In genomic region chr12:72236564-72237011, GRCm38 (mm10) we compare ENCODE assay signal across 8 mouse cellular contexts. TPM values are rescaled to one million over a fixed set of nuclear protein-coding genes. Genes with fewer than 3 reads are reported as not detected.
DNase-seq lines count a peak whose midpoint lies in the region; ATAC-seq and TF ChIP-seq lines count a peak whose summit lies in the region.

No protein-coding gene starts in this region.

- no peak for TF ChIP-seq CTCF in thymus, adult 2 months (IDR thresholded peaks at IDR 0.05; ENCODE audit: borderline replicate concordance, control insufficient read depth, extremely low read depth, insufficient read depth, low read length, poor library complexity)
- TF ChIP-seq CTCF in liver, embryonic 14.5 days (IDR thresholded peaks at IDR 0.05; ENCODE audit: low read depth): no peak

- no peaks in the 10 kb centered on the region for H3K9me3 ChIP-seq in embryonic facial prominence, embryonic 13.5 days
- H3K9me3 ChIP-seq in liver, embryonic 14.5 days (ENCODE audit: control insufficient read depth, low read length): no peaks in the 10 kb centered on the region

- no peaks in the 10 kb centered on the region for H3K36me3 ChIP-seq in thymus, adult 2 months (ENCODE audit: control insufficient read depth, insufficient read depth, low read length)
- no peaks in the 10 kb centered on the region for H3K36me3 ChIP-seq in embryonic facial prominence, embryonic 13.5 days
- no peaks in the 10 kb centered on the region for H3K36me3 ChIP-seq in liver, embryonic 14.5 days (replicated peaks; ENCODE audit: control insufficient read depth, insufficient read depth, low read depth)

- WGBS in thymus, adult 2 months: 3% methylated on average over 56 of the region's 56 CpGs
- under 1% methylated on average over 56 of the region's 56 CpGs for WGBS in embryonic facial prominence, embryonic 13.5 days
- WGBS in liver, embryonic 14.5 days (ENCODE audit: insufficient replicate concordance): 1% methylated on average over 56 of the region's 56 CpGs

- no peaks in the 10 kb centered on the region; the same call in 1 of the 2 replicates for H3K4me1 ChIP-seq in thymus, adult 2 months (replicated peaks; ENCODE audit: control insufficient read depth, insufficient read depth, low read length)
- peaks cover 4% of the 10 kb centered on the region for H3K4me1 ChIP-seq in embryonic facial prominence, embryonic 13.5 days
- no peaks in the 10 kb centered on the region for H3K4me1 ChIP-seq in liver, embryonic 14.5 days (replicated peaks; ENCODE audit: control insufficient read depth in 2 of 2, insufficient read depth in 2 of 2, low read length in 1 of 2)

- H3K27ac ChIP-seq in thymus, adult 2 months (ENCODE audit: control insufficient read depth, insufficient read depth, low read length): no peak overlapping the region
- no peak overlapping the region for H3K27ac ChIP-seq in embryonic facial prominence, embryonic 13.5 days
- no peak overlapping the region for H3K27ac ChIP-seq in liver, embryonic 14.5 days

- no peaks in the 10 kb centered on the region for H3K27me3 ChIP-seq in thymus, adult 2 months (ENCODE audit: control insufficient read depth, insufficient read depth, low read length)
- peaks cover 28% of the 10 kb centered on the region for H3K27me3 ChIP-seq in embryonic facial prominence, embryonic 13.5 days
- H3K27me3 ChIP-seq in liver, embryonic 14.5 days (ENCODE audit: control insufficient read depth, insufficient read depth, low read length): peaks cover 14% of the 10 kb centered on the region

- peak; percentile 49 for DNase-seq in thymus, postnatal 4 days
- no peak for DNase-seq in thymus, adult 2 months
- peak; percentile 20 to 49 for DNase-seq in heart, adult 9 months (ENCODE audit: low spot score in 2 of 2)
- peak; percentile 1 to 21 for DNase-seq in kidney, postnatal 36 days
- DNase-seq in liver, embryonic 14.5 days (ENCODE audit: low read depth in 3 of 3, low spot score in 3 of 3): no peak
- DNase-seq in ovary, postnatal 10 days (ENCODE audit: low spot score): peak; percentile 13
- DNase-seq in spleen, postnatal 10 days (ENCODE audit: low spot score in 2 of 2): no peak

- ATAC-seq in embryonic facial prominence, embryonic 13.5 days (ENCODE audit: insufficient number of reproducible peaks, insufficient read depth, low FRiP score, low TSS enrichment, low read depth): peak; percentile 76; the same call in 1 of the 2 replicates
- no peak for ATAC-seq in liver, embryonic 14.5 days (ENCODE audit: insufficient read depth)

- no peak for TF ChIP-seq POLR2A in thymus, adult 2 months (IDR thresholded peaks at IDR 0.05; ENCODE audit: control insufficient read depth, extremely low read depth, insufficient read depth, low read length, poor library complexity)

- no peak for TF ChIP-seq EP300 in liver, embryonic 14.5 days (IDR thresholded peaks at IDR 0.05; ENCODE audit: low read depth)

- peak overlapping the region; percentile 64 for H3K9ac ChIP-seq in embryonic facial prominence, embryonic 13.5 days
- no peak overlapping the region for H3K9ac ChIP-seq in liver, embryonic 14.5 days (replicated peaks)

- H3K4me2 ChIP-seq in embryonic facial prominence, embryonic 13.5 days: peak overlapping the region; percentile 84
- peak overlapping the region; percentile 54 for H3K4me2 ChIP-seq in liver, embryonic 14.5 days (ENCODE audit: low read depth)

- no peak overlapping the region; the same call in 1 of the 2 replicates for H3K4me3 ChIP-seq in thymus, adult 2 months (ENCODE audit: control insufficient read depth, insufficient read depth, low read length)
- peak overlapping the region; percentile 51 for H3K4me3 ChIP-seq in embryonic facial prominence, embryonic 13.5 days
- peak overlapping the region in 1 of 2 experiments; percentile 34; a peak in 2 of 4 replicates for H3K4me3 ChIP-seq in liver, embryonic 14.5 days (ENCODE audit: insufficient read depth in 1 of 2, low read depth in 2 of 2, low read length in 2 of 2)

RNA-seq across cellular contexts. Expression of gene Ccdc175, which starts 51.8 kb away (rescaled TPM):
- polyA plus RNA-seq in thymus, adult 2 months (2012; rRNA removed): not detected in 2 replicates
- polyA plus RNA-seq in embryonic facial prominence, embryonic 13.5 days (2015; fragmentation: Nextera tagmentation; extraction: Ambion mirVana): not detected in 2 replicates
- polyA plus RNA-seq in liver, embryonic 14.5 days (2012; rRNA removed): not detected in 2 replicates
- polyA plus RNA-seq in liver, embryonic 14.5 days (2014; fragmentation: Nextera tagmentation; extraction: Ambion mirVana): not detected in 2 replicates

Comparison
In these comparisons a context has a peak if more than half of its experiments do, and no peak if none do; other contexts are left out.
1. DNase-seq: peak in thymus, postnatal 4 days (single experiment), heart, adult 9 months (2 of 2), kidney, postnatal 36 days (2 of 2) and ovary, postnatal 10 days (single experiment); none in thymus, adult 2 months (single experiment), liver, embryonic 14.5 days (0 of 3) and spleen, postnatal 10 days (0 of 2).